Mouse (Mus musculus) liver, adult 2 months (tissue): ENCODE results near the gene Fzd5.

Experiments used
- CTCF ChIP-seq: fragments of 200-500 bp; IDR thresholded peaks from 2 replicates; pipeline ENCODE4 v1.5.1; 2011; ENCODE audit warnings: low read depth, low read length, control low read depth
- POLR2A ChIP-seq: fragments of 200-500 bp; IDR thresholded peaks from 2 replicates; pipeline ENCODE4 v1.6.1; 2011; ENCODE audit warnings: low read length, control low read depth; ENCODE audit not compliant: insufficient read depth; ENCODE audit errors: extremely low read depth

- TF ChIP-seq CTCF, result no peak
- TF ChIP-seq POLR2A, result no peak
Observed at GRCm38 (mm10) chr1:64770169-64770568, 32.6 kb upstream of the Fzd5 start.
